19 mouse cellular contexts compared by ENCODE assay signal in genomic region chr10:6927600-6928223, GRCm38 (mm10).
DNase-seq lines count a peak whose midpoint lies in the region; ATAC-seq and TF ChIP-seq lines count a peak whose summit lies in the region.
"Had no signal": no experiment of that assay in that cellular context is flagged by ENCODE, and none has a peak within 500 bp of the region (broad histone marks: within the 10 kb centered on the region; RNA-seq: fewer than 3 reads in every experiment).

No protein-coding gene starts in this region.

- peak overlapping the region; percentile 23; the same call in 1 of the 2 replicates for H3K27ac ChIP-seq in intestine, embryonic 16.5 days (ENCODE audit: low read length)
- no peak overlapping the region for H3K27ac ChIP-seq in stomach, postnatal 0 days (replicated peaks)
- no peak overlapping the region for H3K27ac ChIP-seq in forebrain, embryonic 15.5 days (replicated peaks)
- H3K27ac ChIP-seq: embryonic facial prominence, embryonic 10.5 days; embryonic facial prominence, embryonic 12.5 days; forebrain, embryonic 13.5 days had no signal

- no peak overlapping the region for H3K4me2 ChIP-seq in intestine, embryonic 16.5 days (ENCODE audit: low read depth, low read length)
- H3K4me2 ChIP-seq in stomach, postnatal 0 days (replicated peaks; ENCODE audit: low read depth): no peak overlapping the region
- H3K4me2 ChIP-seq in forebrain, embryonic 15.5 days (replicated peaks): no peak overlapping the region
- H3K4me2 ChIP-seq: embryonic facial prominence, embryonic 12.5 days; forebrain, embryonic 13.5 days had no signal

- intact Hi-C loops in heart, postnatal 25 days (cut with DNase I): no loop called here

- no peaks in the 10 kb centered on the region for H3K27me3 ChIP-seq in intestine, embryonic 16.5 days (replicated peaks; ENCODE audit: control insufficient read depth, insufficient read depth, low read length)
- H3K27me3 ChIP-seq in stomach, postnatal 0 days (ENCODE audit: control insufficient read depth, insufficient read depth, low read length): no peaks in the 10 kb centered on the region
- no peaks in the 10 kb centered on the region for H3K27me3 ChIP-seq in forebrain, embryonic 15.5 days
- H3K27me3 ChIP-seq: embryonic facial prominence, embryonic 12.5 days; forebrain, embryonic 13.5 days had no signal

- peak; percentile 49 for ATAC-seq in CD4-positive, CD25-positive, alpha-beta regulatory T cell, adult 4 months
- ATAC-seq in intestine, embryonic 16.5 days: peak; percentile 56
- ATAC-seq in stomach, postnatal 0 days (ENCODE audit: low FRiP score, low TSS enrichment): peak; percentile 71; the same call in 1 of the 2 replicates
- ATAC-seq in forebrain, embryonic 15.5 days (replicated peaks): no peak
- ATAC-seq: forebrain, embryonic 13.5 days; forebrain, embryonic 16.5 days had no signal

- WGBS in intestine, embryonic 16.5 days: 79% methylated on average over 4 of the region's 4 CpGs
- 69% methylated on average over 4 of the region's 4 CpGs for WGBS in stomach, postnatal 0 days
- 81% methylated on average over 4 of the region's 4 CpGs for WGBS in forebrain, embryonic 15.5 days

- no peaks in the 10 kb centered on the region for H3K36me3 ChIP-seq in intestine, embryonic 16.5 days (ENCODE audit: control insufficient read depth, insufficient read depth, low read length)
- H3K36me3 ChIP-seq in stomach, postnatal 0 days (ENCODE audit: control insufficient read depth, insufficient read depth, low read length): no peaks in the 10 kb centered on the region
- no peaks in the 10 kb centered on the region for H3K36me3 ChIP-seq in forebrain, embryonic 15.5 days
- H3K36me3 ChIP-seq: embryonic facial prominence, embryonic 10.5 days; embryonic facial prominence, embryonic 12.5 days had no signal

- H3K4me1 ChIP-seq in intestine, embryonic 16.5 days (ENCODE audit: control insufficient read depth, insufficient read depth, low read length): no peaks in the 10 kb centered on the region
- H3K4me1 ChIP-seq in stomach, postnatal 0 days (replicated peaks; ENCODE audit: control insufficient read depth, insufficient read depth): no peaks in the 10 kb centered on the region
- no peaks in the 10 kb centered on the region for H3K4me1 ChIP-seq in forebrain, embryonic 15.5 days
- H3K4me1 ChIP-seq: embryonic facial prominence, embryonic 10.5 days; embryonic facial prominence, embryonic 12.5 days; forebrain, embryonic 13.5 days had no signal

- TF ChIP-seq EP300 in stomach, postnatal 0 days (optimal IDR thresholded peaks at IDR 0.05): no peak

- no peak overlapping the region for H3K9ac ChIP-seq in intestine, embryonic 16.5 days (ENCODE audit: low read depth, low read length)
- H3K9ac ChIP-seq in stomach, postnatal 0 days (ENCODE audit: low read length): no peak overlapping the region
- H3K9ac ChIP-seq in forebrain, embryonic 15.5 days (replicated peaks): no peak overlapping the region
- H3K9ac ChIP-seq: embryonic facial prominence, embryonic 12.5 days; forebrain, embryonic 13.5 days had no signal

- no peak overlapping the region for H3K4me3 ChIP-seq in intestine, embryonic 16.5 days (ENCODE audit: low read length)
- H3K4me3 ChIP-seq in stomach, postnatal 0 days (ENCODE audit: low read depth, low read length): no peak overlapping the region
- H3K4me3 ChIP-seq in forebrain, embryonic 15.5 days: no peak overlapping the region
- H3K4me3 ChIP-seq: embryonic facial prominence, embryonic 10.5 days; embryonic facial prominence, embryonic 12.5 days; forebrain, embryonic 13.5 days had no signal

- DNase-seq in CD4-positive, CD25-positive, alpha-beta regulatory T cell, adult 2 months (ENCODE audit: low read depth, low spot score): peak; percentile 34
- DNase-seq in stomach, postnatal 0 days (ENCODE audit: low spot score): no peak
- no peak for DNase-seq in heart, postnatal 25 days (ENCODE audit: low spot score)
- no peak for DNase-seq in lung, postnatal 10 days
- DNase-seq: adrenal gland, adult 2 months; adrenal gland, postnatal 10 days; adrenal gland, postnatal 25 days; cerebellum, adult 11 months; cerebellum, adult 18-20 months; cerebellum, adult 8-10 months; cerebellum, postnatal 10 days; cerebellum, postnatal 25 days had no signal

- no peaks in the 10 kb centered on the region for H3K9me3 ChIP-seq in intestine, embryonic 16.5 days (ENCODE audit: control insufficient read depth, low read length)
- H3K9me3 ChIP-seq in stomach, postnatal 0 days (ENCODE audit: control insufficient read depth, low read length): no peaks in the 10 kb centered on the region
- H3K9me3 ChIP-seq in forebrain, embryonic 15.5 days: no peaks in the 10 kb centered on the region
- H3K9me3 ChIP-seq: embryonic facial prominence, embryonic 10.5 days; embryonic facial prominence, embryonic 12.5 days; forebrain, embryonic 13.5 days had no signal

- no peak for TF ChIP-seq CTCF in stomach, postnatal 0 days (IDR thresholded peaks at IDR 0.05; ENCODE audit: low read depth)
